Mouse (Mus musculus): ENCODE results near the gene Gpr132.

DNA sequence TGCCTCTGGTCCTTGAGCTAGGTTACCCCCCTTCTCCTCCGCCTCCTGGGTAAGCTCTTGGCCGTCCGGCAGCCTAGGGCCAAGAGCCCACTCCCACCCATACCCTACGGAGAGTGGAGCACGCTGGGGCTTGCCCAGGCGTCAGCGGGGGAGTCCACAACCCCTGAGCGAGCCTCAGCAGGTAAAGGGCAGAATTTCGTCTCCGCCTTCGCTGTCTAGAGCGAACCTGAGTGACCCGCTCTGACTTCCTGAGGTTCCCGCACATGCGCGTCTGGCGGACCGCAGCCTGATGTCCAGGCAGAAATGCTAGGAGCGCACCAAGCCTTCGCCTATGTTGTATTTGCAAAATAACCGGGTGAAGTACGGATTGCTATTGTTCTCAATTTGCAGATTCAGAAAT lies 6.2 kb upstream of the Gpr132 start:
- TF ChIP-seq ZC3H11A (IDR thresholded peaks at IDR 0.05; ENCODE audit: low read depth, low read length) (no peak), POLR2A (IDR thresholded peaks at IDR 0.05; ENCODE audit: low read depth, low read length) (0 out of 2 replicates have a peak, but pooled peaks have one; percentile 33), E2F4 (IDR thresholded peaks at IDR 0.05; ENCODE audit: insufficient replicate concordance, low read depth, low read length) (no peak), CTCF (conservative IDR thresholded peaks at IDR 0.05 in 1 of 2, IDR thresholded peaks at IDR 0.05 in 1 of 2; ENCODE audit: low read depth in 2 of 2, low read length in 2 of 2) (no peak), ZMIZ1 (IDR thresholded peaks at IDR 0.05; ENCODE audit: low read depth, low read length) (0 out of 2 replicates have a peak, but pooled peaks have one; percentile 35), NELFE (IDR thresholded peaks at IDR 0.05; ENCODE audit: low read depth, low read length) (no peak), ETS1 (conservative IDR thresholded peaks at IDR 0.05; ENCODE audit: low read depth, low read length) (no peak), KAT2A (IDR thresholded peaks at IDR 0.05; ENCODE audit: insufficient replicate concordance, low read length) (no peak), NRF1 (IDR thresholded peaks at IDR 0.05; ENCODE audit: low read depth, low read length) (peak; percentile 88), HCFC1 (IDR thresholded peaks at IDR 0.05; ENCODE audit: low read depth, low read length) (no peak), MEF2A (IDR thresholded peaks at IDR 0.05; ENCODE audit: borderline replicate concordance, low read depth, low read length) (no peak)
